Mouse (Mus musculus): ENCODE data around the gene Acox2.

Gene Acox2

GRCm38 (mm10) chr14:8213803-8214224 lies 45.3 kb downstream of the Acox2 start, which contains the start of gene Kctd6:
TSS of gene Kctd6 (plus strand) at chr14:8214140.
- peak; percentile 95 for DNase-seq (ENCODE audit: low read depth, low spot score)

GRCm38 (mm10) chr14:8212996-8213395 lies 46.2 kb downstream of the Acox2 start:
- no peak for DNase-seq (ENCODE audit: low read depth, low spot score)

- DNase-seq (ENCODE audit: low read depth, low spot score), result no peak
Measured at GRCm38 (mm10) chr14:8209896-8210295, 49.3 kb downstream of the Acox2 start.

- no peak for DNase-seq (ENCODE audit: low read depth, low spot score)
Measured at GRCm38 (mm10) chr14:8208876-8209275, 50.3 kb downstream of the Acox2 start.

- DNase-seq (ENCODE audit: low read depth, low spot score), result no peak
Measured at GRCm38 (mm10) chr14:8207543-8207942, 51.6 kb downstream of the Acox2 start.

- no peak for DNase-seq (ENCODE audit: low read depth, low spot score)
Measured at GRCm38 (mm10) chr14:8207105-8207504, 52.0 kb downstream of the Acox2 start.

GRCm38 (mm10) chr14:8206179-8206910 lies 52.8 kb downstream of the Acox2 start:
- no peak for DNase-seq (ENCODE audit: low read depth, low spot score)

- DNase-seq (ENCODE audit: low read depth, low spot score), result no peak
Measured at GRCm38 (mm10) chr14:8201715-8202114, 57.4 kb downstream of the Acox2 start.

GRCm38 (mm10) chr14:8200769-8201168 lies 58.4 kb downstream of the Acox2 start:
- no peak for DNase-seq (ENCODE audit: low read depth, low spot score)

- no peak for DNase-seq (ENCODE audit: low read depth, low spot score)
Measured at GRCm38 (mm10) chr14:8192727-8193126, 66.4 kb downstream of the Acox2 start.

GRCm38 (mm10) chr14:8191331-8191965 lies 67.7 kb downstream of the Acox2 start:
- no peak for DNase-seq (ENCODE audit: low read depth, low spot score)

GRCm38 (mm10) chr14:8190556-8190955 lies 68.6 kb downstream of the Acox2 start:
- no peak for DNase-seq (ENCODE audit: low read depth, low spot score)

GRCm38 (mm10) chr14:8186278-8187045 lies 72.7 kb downstream of the Acox2 start:
- no peak for DNase-seq (ENCODE audit: low read depth, low spot score)

- no peak for DNase-seq (ENCODE audit: low read depth, low spot score)
Measured at GRCm38 (mm10) chr14:8183330-8183729, 75.8 kb downstream of the Acox2 start.

- DNase-seq (ENCODE audit: low read depth, low spot score), result no peak
Measured at GRCm38 (mm10) chr14:8180371-8181035, 78.7 kb downstream of the Acox2 start.

- no peak for DNase-seq (ENCODE audit: low read depth, low spot score)
Measured at GRCm38 (mm10) chr14:8176251-8176650, 82.9 kb downstream of the Acox2 start.
